Mouse (Mus musculus) thymus, postnatal 36 days (tissue): ENCODE data around the gene Egln3.

Source experiments
- DNase-seq, 2 experiments: peaks; one replicate each; pipeline ENCODE4 v3.0.0; 2022; ENCODE audit warnings: mixed read lengths in 2 of 2

The Egln3 gene

GRCm38 (mm10) chr12:54202276-54202675 lies 1.4 kb downstream of the Egln3 start:
- peak; percentile 71 to 74 for DNase-seq

GRCm38 (mm10) chr12:54200856-54201255 lies 2.8 kb downstream of the Egln3 start:
- DNase-seq, result no peak

GRCm38 (mm10) chr12:54200172-54200571 lies 3.5 kb downstream of the Egln3 start:
- DNase-seq, result peak in 1 of 2 experiments; percentile 27

GRCm38 (mm10) chr12:54198282-54198918 lies 5.3 kb downstream of the Egln3 start:
- no peak for DNase-seq

- no peak for DNase-seq
Measured at GRCm38 (mm10) chr12:54197849-54198248, 5.8 kb downstream of the Egln3 start.

- DNase-seq, result no peak
Measured at GRCm38 (mm10) chr12:54197301-54197782, 6.3 kb downstream of the Egln3 start.

- DNase-seq, result peak in 1 of 2 experiments; percentile 43
Measured at GRCm38 (mm10) chr12:54196881-54197280, 6.8 kb downstream of the Egln3 start.

GRCm38 (mm10) chr12:54194159-54194558 lies 9.5 kb downstream of the Egln3 start:
- no peak for DNase-seq

- no peak for DNase-seq
Measured at GRCm38 (mm10) chr12:54192305-54192661, 11.4 kb downstream of the Egln3 start.

GRCm38 (mm10) chr12:54191608-54192304 lies 11.9 kb downstream of the Egln3 start:
- DNase-seq, result peak; percentile 67 to 81

GRCm38 (mm10) chr12:54191181-54191580 lies 12.5 kb downstream of the Egln3 start:
- no peak for DNase-seq

- peak; percentile 45 to 56 for DNase-seq
Measured at GRCm38 (mm10) chr12:54187812-54188600, 15.7 kb downstream of the Egln3 start.

GRCm38 (mm10) chr12:54186926-54187623 lies 16.6 kb downstream of the Egln3 start:
- DNase-seq, result no peak

- no peak for DNase-seq
Measured at GRCm38 (mm10) chr12:54184264-54184663, 19.4 kb downstream of the Egln3 start.

- no peak for DNase-seq
Measured at GRCm38 (mm10) chr12:54178323-54178722, 25.3 kb downstream of the Egln3 start.

- no peak for DNase-seq
Measured at GRCm38 (mm10) chr12:54168786-54169185, 34.9 kb downstream of the Egln3 start.

GRCm38 (mm10) chr12:54167737-54168136 lies 35.9 kb downstream of the Egln3 start:
- DNase-seq, result peak; percentile 35 to 51

- no peak for DNase-seq
Measured at GRCm38 (mm10) chr12:54164724-54165050, 39.0 kb downstream of the Egln3 start.

- no peak for DNase-seq
Measured at GRCm38 (mm10) chr12:54164040-54164723, 39.5 kb downstream of the Egln3 start.

GRCm38 (mm10) chr12:54163166-54163565 lies 40.5 kb downstream of the Egln3 start:
- no peak for DNase-seq

- DNase-seq, result peak in 1 of 2 experiments; percentile 15
Measured at GRCm38 (mm10) chr12:54162637-54163131, 41.0 kb downstream of the Egln3 start.
